8 mouse cellular contexts compared by ENCODE assay signal in genomic region chr3:97824011-97824711, GRCm38 (mm10).
DNase-seq lines count a peak whose midpoint lies in the region; ATAC-seq and TF ChIP-seq lines count a peak whose summit lies in the region.

No protein-coding gene starts in this region.

- under 1% methylated on average over 29 of the region's 29 CpGs for WGBS in forebrain, embryonic 14.5 days
- WGBS in limb, embryonic 12.5 days = under 1% methylated on average over 28 of the region's 29 CpGs
- WGBS in midbrain, embryonic 14.5 days = under 1% methylated on average over 29 of the region's 29 CpGs
- WGBS in stomach, postnatal 0 days = 1% methylated on average over 29 of the region's 29 CpGs

- peak overlapping the region; percentile 57 for H3K9ac ChIP-seq in forebrain, embryonic 14.5 days (ENCODE audit: low read length)
- peak overlapping the region; percentile 56; the same call in 1 of the 2 replicates for H3K9ac ChIP-seq in limb, embryonic 12.5 days (replicated peaks)
- 0 out of 2 replicates have a peak overlapping the region, but pooled peaks have one; percentile 12 for H3K9ac ChIP-seq in midbrain, embryonic 14.5 days (replicated peaks; ENCODE audit: low read length)
- peak overlapping the region; percentile 61 for H3K9ac ChIP-seq in stomach, postnatal 0 days (ENCODE audit: low read length)

- H3K9me3 ChIP-seq in forebrain, embryonic 14.5 days (replicated peaks; ENCODE audit: control insufficient read depth, low read length) = no peaks in the 10 kb centered on the region
- H3K9me3 ChIP-seq in limb, embryonic 12.5 days = no peaks in the 10 kb centered on the region
- no peaks in the 10 kb centered on the region for H3K9me3 ChIP-seq in midbrain, embryonic 14.5 days (ENCODE audit: control insufficient read depth, low read length)
- H3K9me3 ChIP-seq in stomach, postnatal 0 days (ENCODE audit: control insufficient read depth, low read length) = no peaks in the 10 kb centered on the region

- no peak for ATAC-seq in CD4-positive, CD25-positive, alpha-beta regulatory T cell, adult 4 months
- ATAC-seq in forebrain, embryonic 14.5 days = no peak
- peak; percentile 74 for ATAC-seq in limb, embryonic 12.5 days (ENCODE audit: insufficient number of reproducible peaks, insufficient read depth, low FRiP score, low TSS enrichment, low read depth)
- ATAC-seq in midbrain, embryonic 14.5 days (ENCODE audit: low FRiP score, low TSS enrichment) = no peak
- peak; percentile 75 for ATAC-seq in stomach, postnatal 0 days (ENCODE audit: low FRiP score, low TSS enrichment)
- no peak for ATAC-seq in megakaryocyte-erythroid progenitor cell, adult 5-6 weeks (replicated peaks; ENCODE audit: low FRiP score, low TSS enrichment, poor library complexity, severe bottlenecking)

- no peak for TF ChIP-seq EP300 in stomach, postnatal 0 days (optimal IDR thresholded peaks at IDR 0.05)

- peaks cover 5% of the 10 kb centered on the region; the same call in 1 of the 2 replicates for H3K4me1 ChIP-seq in forebrain, embryonic 14.5 days (ENCODE audit: control insufficient read depth, insufficient read depth, low read length)
- H3K4me1 ChIP-seq in limb, embryonic 12.5 days (replicated peaks) = peaks cover 18% of the 10 kb centered on the region
- H3K4me1 ChIP-seq in midbrain, embryonic 14.5 days (ENCODE audit: control insufficient read depth, insufficient read depth, low read length) = peaks cover 16% of the 10 kb centered on the region; the same call in 1 of the 2 replicates
- H3K4me1 ChIP-seq in stomach, postnatal 0 days (replicated peaks; ENCODE audit: control insufficient read depth, insufficient read depth) = no peaks in the 10 kb centered on the region; the same call in 1 of the 2 replicates

- peak overlapping the region; percentile 70 for H3K4me2 ChIP-seq in forebrain, embryonic 14.5 days (ENCODE audit: low read length)
- peak overlapping the region; percentile 90 for H3K4me2 ChIP-seq in limb, embryonic 12.5 days
- H3K4me2 ChIP-seq in midbrain, embryonic 14.5 days (ENCODE audit: low read length) = peak overlapping the region; percentile 64
- H3K4me2 ChIP-seq in stomach, postnatal 0 days (replicated peaks; ENCODE audit: low read depth) = peak overlapping the region; percentile 83

- peaks cover 9% of the 10 kb centered on the region for H3K27me3 ChIP-seq in forebrain, embryonic 14.5 days (replicated peaks; ENCODE audit: control insufficient read depth, insufficient read depth, low read length)
- H3K27me3 ChIP-seq in limb, embryonic 12.5 days = peaks cover 23% of the 10 kb centered on the region
- H3K27me3 ChIP-seq in midbrain, embryonic 14.5 days (ENCODE audit: control insufficient read depth, insufficient read depth, low read length) = peaks cover 9% of the 10 kb centered on the region
- H3K27me3 ChIP-seq in stomach, postnatal 0 days (ENCODE audit: control insufficient read depth, insufficient read depth, low read length) = no peaks in the 10 kb centered on the region

- H3K4me3 ChIP-seq in forebrain, embryonic 14.5 days (ENCODE audit: low read depth, low read length) = peak overlapping the region; percentile 33
- H3K4me3 ChIP-seq in limb, embryonic 12.5 days (replicated peaks) = peak overlapping the region; percentile 51
- peak overlapping the region; percentile 31 for H3K4me3 ChIP-seq in midbrain, embryonic 14.5 days (replicated peaks; ENCODE audit: low read depth, low read length)
- peak overlapping the region; percentile 49 for H3K4me3 ChIP-seq in stomach, postnatal 0 days (ENCODE audit: low read depth, low read length)

- no peak overlapping the region for H3K27ac ChIP-seq in forebrain, embryonic 14.5 days (ENCODE audit: low read depth, low read length)
- no peak overlapping the region for H3K27ac ChIP-seq in limb, embryonic 12.5 days
- no peak overlapping the region for H3K27ac ChIP-seq in midbrain, embryonic 14.5 days (replicated peaks; ENCODE audit: low read depth, low read length)
- H3K27ac ChIP-seq in stomach, postnatal 0 days (replicated peaks) = no peak overlapping the region

- DNase-seq in CD4-positive, CD25-positive, alpha-beta regulatory T cell, adult 2 months (ENCODE audit: low read depth, low spot score) = peak; percentile 2
- DNase-seq in forebrain, embryonic 14.5 days (ENCODE audit: low spot score) = no peak
- DNase-seq in heart, postnatal 4 days = peak; percentile 66
- peak; percentile 31 for DNase-seq in midbrain, embryonic 14.5 days
- peak; percentile 55 for DNase-seq in stomach, postnatal 0 days (ENCODE audit: low spot score)

- no peaks in the 10 kb centered on the region for H3K36me3 ChIP-seq in forebrain, embryonic 14.5 days (ENCODE audit: control insufficient read depth, insufficient read depth, low read length)
- H3K36me3 ChIP-seq in limb, embryonic 12.5 days = no peaks in the 10 kb centered on the region
- H3K36me3 ChIP-seq in midbrain, embryonic 14.5 days (ENCODE audit: control insufficient read depth, insufficient read depth, low read length) = no peaks in the 10 kb centered on the region
- no peaks in the 10 kb centered on the region for H3K36me3 ChIP-seq in stomach, postnatal 0 days (ENCODE audit: control insufficient read depth, insufficient read depth, low read length)

- no peak for TF ChIP-seq CTCF in stomach, postnatal 0 days (IDR thresholded peaks at IDR 0.05; ENCODE audit: low read depth)

Comparison
In these comparisons a context has a peak if more than half of its experiments do, and no peak if none do; other contexts are left out.
1. ATAC-seq: peak in limb, embryonic 12.5 days (single experiment) and stomach, postnatal 0 days (single experiment); none in CD4-positive, CD25-positive, alpha-beta regulatory T cell, adult 4 months (single experiment), forebrain, embryonic 14.5 days (single experiment), midbrain, embryonic 14.5 days (single experiment) and megakaryocyte-erythroid progenitor cell, adult 5-6 weeks (single experiment).
2. Peak in every context shown above with its lines, with median percentiles within 50 percentile points of each other: H3K4me2 ChIP-seq, H3K4me3 ChIP-seq and H3K9ac ChIP-seq.